Mouse (Mus musculus): Measurements from ENCODE around the gene Tpgs1. TPM values are rescaled to one million over a fixed set of nuclear protein-coding genes. Genes with fewer than 3 reads are reported as not detected.
A peak's percentile ranks its signal among the peaks of the same experiment; 100 is the strongest.

Tpgs1 gene
- polyA plus RNA-seq, 1 experiment from 2014 or later, result 41.4 TPM

DNA sequence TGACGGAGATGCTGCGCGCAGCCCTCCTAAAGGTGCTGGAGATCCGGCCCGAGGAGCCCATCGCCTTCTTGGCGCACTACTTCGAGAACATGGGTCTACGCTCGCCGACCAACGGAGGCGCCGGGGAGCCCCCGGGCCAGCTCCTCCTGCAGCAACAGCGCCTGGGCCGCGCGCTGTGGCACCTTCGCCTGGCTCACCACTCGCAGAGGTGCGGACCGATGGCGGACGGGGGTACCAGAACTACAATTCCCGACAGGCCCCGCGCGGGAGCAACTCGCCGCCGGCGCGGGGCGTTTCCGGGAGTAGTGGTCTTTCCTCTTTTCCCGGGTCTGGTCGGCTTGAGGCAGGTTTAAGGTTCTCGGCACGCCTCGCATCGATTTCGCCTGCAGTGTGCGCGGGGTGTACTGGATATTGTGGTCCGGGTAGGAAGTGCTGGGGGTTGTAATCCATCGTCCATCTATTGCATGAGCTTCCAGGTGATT lies 448 bp downstream of the Tpgs1 start:
- H3K9me3 ChIP-seq, result no peaks in the 10 kb centered on the region
- WGBS, result under 1% methylated on average over 47 of the region's 47 CpGs
- peak overlapping the region; percentile 92 for H3K9ac ChIP-seq
- H3K4me1 ChIP-seq, result peaks cover 11% of the 10 kb centered on the region
- H3K4me3 ChIP-seq, result peak overlapping the region; percentile 98
- H3K36me3 ChIP-seq, result peaks cover 24% of the 10 kb centered on the region
- H3K27me3 ChIP-seq (replicated peaks), result peaks cover 6% of the 10 kb centered on the region; the same call in 1 of the 2 replicates
- peak overlapping the region; percentile 93 for H3K4me2 ChIP-seq
- peak; percentile 38; the same call in 1 of the 2 replicates for ATAC-seq (ENCODE audit: extremely low read depth, insufficient number of reproducible peaks, low FRiP score, low TSS enrichment)
- peak overlapping the region; percentile 95 for H3K27ac ChIP-seq (replicated peaks)

DNA sequence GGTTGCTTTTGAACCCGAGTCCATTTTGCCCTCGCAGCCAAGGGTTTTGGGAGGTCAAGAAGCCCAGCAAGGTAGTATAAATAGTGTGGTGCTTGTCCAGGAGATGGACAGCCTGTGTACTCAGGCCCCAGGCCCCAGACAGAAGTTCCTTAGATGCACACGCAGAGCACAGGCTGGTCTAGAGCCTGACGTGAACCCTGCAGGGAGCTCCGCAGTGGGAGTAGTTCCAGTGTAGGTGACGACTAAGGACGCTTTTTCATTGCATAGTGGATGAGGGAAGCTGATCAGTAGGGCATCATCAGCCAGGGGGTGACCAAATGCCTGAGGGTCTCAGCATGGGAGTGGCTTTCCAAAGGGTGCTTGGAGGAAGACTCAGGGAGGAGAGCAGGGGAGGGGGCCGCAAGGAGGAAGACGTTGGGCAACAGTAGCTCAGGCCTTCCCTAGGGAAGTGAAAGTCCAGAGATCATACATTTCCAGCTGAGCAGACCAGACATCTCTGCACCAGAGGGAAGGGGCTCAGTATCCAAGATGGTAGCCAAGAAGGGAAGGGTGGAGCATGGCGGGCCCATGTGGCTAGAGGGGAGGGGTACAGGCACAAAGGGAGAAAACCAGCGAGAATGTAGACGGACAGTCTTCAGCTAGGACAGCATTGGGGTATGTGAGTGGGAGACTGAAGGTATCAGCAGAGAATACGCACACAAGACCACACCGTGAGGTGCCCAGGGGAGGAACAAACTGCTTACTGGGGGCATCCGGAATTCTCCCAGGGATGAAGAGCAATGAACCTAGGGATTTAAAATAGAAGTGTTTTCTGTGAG lies 1.1 kb downstream of the Tpgs1 start:
- Histone ChIP-seq H3K9ac (peak overlapping the region; percentile 92), H3K4me1 (peaks cover 13% of the 10 kb centered on the region), H3K4me3 (peak overlapping the region; percentile 98), H3K36me3 (peaks cover 24% of the 10 kb centered on the region), H3K27me3 (replicated peaks) (peaks cover 3% of the 10 kb centered on the region; the same call in 1 of the 2 replicates), H3K4me2 (peak overlapping the region; percentile 93), H3K27ac (replicated peaks) (peak overlapping the region; percentile 95), H3K9me3 (no peaks in the 10 kb centered on the region)
- 35% methylated on average over 15 of the region's 15 CpGs for WGBS
- ATAC-seq (ENCODE audit: extremely low read depth, insufficient number of reproducible peaks, low FRiP score, low TSS enrichment), result no peak

DNA sequence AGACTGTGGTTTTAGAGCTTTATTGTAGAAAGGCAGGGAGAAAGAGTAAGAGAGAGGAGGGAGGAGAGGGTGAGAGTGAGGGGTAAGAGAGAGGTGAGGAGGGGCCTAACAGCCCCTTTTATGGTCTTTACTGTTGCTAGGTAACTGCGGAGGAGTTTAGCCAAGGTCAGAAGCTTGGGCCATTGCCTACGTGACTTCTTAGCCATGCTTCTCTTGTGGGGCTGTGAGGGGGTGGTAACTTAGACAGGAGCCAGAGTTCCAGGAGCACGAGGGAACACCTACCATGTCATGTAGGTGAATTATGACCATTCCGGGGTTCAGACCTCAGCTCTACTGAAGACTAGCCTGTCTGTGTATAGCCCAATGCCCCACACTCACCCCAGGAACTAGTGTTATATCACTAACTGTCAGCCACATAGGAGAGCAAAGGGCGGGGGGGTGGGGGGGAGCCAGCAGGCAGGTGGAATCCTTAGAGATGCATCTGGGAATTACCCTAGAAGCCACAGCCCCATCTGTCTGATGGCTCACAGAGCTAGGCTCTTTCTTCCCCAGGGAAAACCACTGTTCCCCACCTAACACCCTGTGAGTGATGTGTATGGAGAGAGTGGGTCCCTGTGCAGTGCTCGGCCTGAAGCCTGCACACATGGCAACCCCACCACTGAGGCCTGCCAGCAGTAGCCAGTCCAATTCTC lies 2.4 kb downstream of the Tpgs1 start:
- Histone ChIP-seq H3K4me3 (no peak overlapping the region), H3K27me3 (replicated peaks) (no peaks in the 10 kb centered on the region; the same call in 1 of the 2 replicates), H3K9ac (no peak overlapping the region), H3K9me3 (no peaks in the 10 kb centered on the region), H3K4me2 (no peak overlapping the region), H3K36me3 (peaks cover 32% of the 10 kb centered on the region), H3K4me1 (peaks cover 17% of the 10 kb centered on the region), H3K27ac (replicated peaks) (no peak overlapping the region)
- ATAC-seq (ENCODE audit: extremely low read depth, insufficient number of reproducible peaks, low FRiP score, low TSS enrichment), result no peak
- WGBS, result 79% methylated on average over 5 of the region's 6 CpGs

DNA sequence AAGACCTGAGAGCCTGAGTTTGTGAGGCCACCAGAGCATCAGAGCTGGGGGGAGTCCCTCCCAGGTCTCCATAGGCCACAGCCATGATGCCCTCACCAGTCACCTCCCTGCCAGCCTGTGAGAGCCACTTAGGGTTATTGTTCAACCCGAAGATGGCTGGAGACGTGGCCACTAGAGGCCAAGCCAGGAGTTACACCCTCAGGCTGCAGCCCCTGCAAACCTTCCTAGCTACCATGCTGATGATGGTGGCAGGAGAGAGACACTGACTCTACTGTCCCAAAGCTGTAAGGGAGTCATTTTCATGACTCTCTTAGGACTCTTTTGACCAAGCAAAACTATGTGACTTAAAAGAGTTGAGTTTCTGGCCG lies 2.9 kb downstream of the Tpgs1 start:
- Histone ChIP-seq H3K36me3 (peaks cover 34% of the 10 kb centered on the region), H3K9me3 (no peaks in the 10 kb centered on the region), H3K4me1 (peaks cover 17% of the 10 kb centered on the region), H3K27ac (replicated peaks) (no peak overlapping the region), H3K4me2 (no peak overlapping the region), H3K9ac (no peak overlapping the region), H3K4me3 (no peak overlapping the region), H3K27me3 (replicated peaks) (no peaks in the 10 kb centered on the region)
- WGBS, result 66% methylated on average over 3 of the region's 3 CpGs
- ATAC-seq (ENCODE audit: extremely low read depth, insufficient number of reproducible peaks, low FRiP score, low TSS enrichment), result no peak

DNA sequence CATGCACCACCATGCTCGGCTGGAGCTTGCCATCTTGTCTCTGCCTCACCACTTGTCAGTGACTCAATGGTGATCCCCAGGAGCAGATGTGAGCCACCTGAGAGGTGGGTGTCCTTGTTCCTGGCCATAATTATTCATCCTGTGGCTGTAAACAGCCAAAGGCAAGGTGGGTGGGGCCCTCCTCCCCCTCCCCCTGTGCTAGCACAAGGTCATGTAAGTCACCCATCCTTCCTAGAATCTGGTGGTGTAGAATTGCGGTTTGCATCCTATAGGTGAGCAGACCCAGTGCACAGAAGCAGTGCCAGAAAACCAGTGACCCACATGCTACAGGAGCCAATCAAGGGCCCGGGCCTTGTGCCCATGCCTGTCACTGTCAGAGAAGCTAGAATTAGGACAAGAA lies 3.9 kb downstream of the Tpgs1 start:
- no peak overlapping the region for H3K4me2 ChIP-seq
- peaks cover 17% of the 10 kb centered on the region for H3K4me1 ChIP-seq
- no peak for ATAC-seq (ENCODE audit: extremely low read depth, insufficient number of reproducible peaks, low FRiP score, low TSS enrichment)
- no peak overlapping the region for H3K27ac ChIP-seq (replicated peaks)
- no peaks in the 10 kb centered on the region for H3K27me3 ChIP-seq (replicated peaks)
- H3K36me3 ChIP-seq, result peaks cover 34% of the 10 kb centered on the region
- WGBS, result 79% methylated on average over 3 of the region's 3 CpGs
- H3K4me3 ChIP-seq, result no peak overlapping the region
- H3K9ac ChIP-seq, result no peak overlapping the region
- H3K9me3 ChIP-seq, result no peaks in the 10 kb centered on the region

DNA sequence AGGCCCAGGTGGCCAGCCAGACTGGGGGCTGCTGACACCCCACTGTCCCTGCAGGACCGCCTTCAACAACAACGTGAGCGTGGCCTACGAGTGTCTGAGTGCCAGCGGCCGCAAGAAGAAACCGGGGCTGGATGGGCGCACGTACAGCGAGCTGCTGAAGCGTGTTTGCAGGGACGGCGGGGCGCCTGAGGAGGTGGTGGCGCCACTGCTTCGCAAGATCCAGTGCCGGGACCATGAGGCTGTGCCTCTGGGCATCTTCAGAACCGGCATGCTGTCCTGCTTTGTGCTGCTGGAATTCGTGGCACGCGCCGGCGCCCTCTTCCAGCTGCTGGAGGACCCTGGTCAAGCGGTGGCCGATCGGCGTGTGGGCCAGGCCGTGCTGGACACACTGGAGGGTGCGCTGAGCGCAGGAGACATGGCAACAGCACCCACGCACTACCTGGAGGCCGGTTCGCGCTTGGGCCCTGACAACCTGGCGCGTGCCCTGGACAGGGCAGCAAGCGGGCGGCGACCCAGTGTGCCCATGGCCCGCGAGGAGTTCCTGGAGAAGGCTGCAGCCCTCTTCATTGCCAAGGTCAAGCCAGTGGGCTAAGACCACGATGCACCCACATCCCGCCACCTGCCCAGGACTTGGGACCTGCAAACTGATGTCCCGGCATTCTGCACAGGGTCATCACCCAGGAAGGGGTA lies 6.3 kb downstream of the Tpgs1 start:
- H3K4me3 ChIP-seq, result no peak overlapping the region
- no peak overlapping the region for H3K27ac ChIP-seq (replicated peaks)
- H3K4me1 ChIP-seq, result peaks cover 11% of the 10 kb centered on the region
- H3K9me3 ChIP-seq, result no peaks in the 10 kb centered on the region
- 46% methylated on average over 44 of the region's 44 CpGs for WGBS
- no peaks in the 10 kb centered on the region for H3K27me3 ChIP-seq (replicated peaks)
- no peak overlapping the region for H3K9ac ChIP-seq
- H3K4me2 ChIP-seq, result no peak overlapping the region
- peaks cover 34% of the 10 kb centered on the region for H3K36me3 ChIP-seq
- ATAC-seq (ENCODE audit: extremely low read depth, insufficient number of reproducible peaks, low FRiP score, low TSS enrichment), result no peak

DNA sequence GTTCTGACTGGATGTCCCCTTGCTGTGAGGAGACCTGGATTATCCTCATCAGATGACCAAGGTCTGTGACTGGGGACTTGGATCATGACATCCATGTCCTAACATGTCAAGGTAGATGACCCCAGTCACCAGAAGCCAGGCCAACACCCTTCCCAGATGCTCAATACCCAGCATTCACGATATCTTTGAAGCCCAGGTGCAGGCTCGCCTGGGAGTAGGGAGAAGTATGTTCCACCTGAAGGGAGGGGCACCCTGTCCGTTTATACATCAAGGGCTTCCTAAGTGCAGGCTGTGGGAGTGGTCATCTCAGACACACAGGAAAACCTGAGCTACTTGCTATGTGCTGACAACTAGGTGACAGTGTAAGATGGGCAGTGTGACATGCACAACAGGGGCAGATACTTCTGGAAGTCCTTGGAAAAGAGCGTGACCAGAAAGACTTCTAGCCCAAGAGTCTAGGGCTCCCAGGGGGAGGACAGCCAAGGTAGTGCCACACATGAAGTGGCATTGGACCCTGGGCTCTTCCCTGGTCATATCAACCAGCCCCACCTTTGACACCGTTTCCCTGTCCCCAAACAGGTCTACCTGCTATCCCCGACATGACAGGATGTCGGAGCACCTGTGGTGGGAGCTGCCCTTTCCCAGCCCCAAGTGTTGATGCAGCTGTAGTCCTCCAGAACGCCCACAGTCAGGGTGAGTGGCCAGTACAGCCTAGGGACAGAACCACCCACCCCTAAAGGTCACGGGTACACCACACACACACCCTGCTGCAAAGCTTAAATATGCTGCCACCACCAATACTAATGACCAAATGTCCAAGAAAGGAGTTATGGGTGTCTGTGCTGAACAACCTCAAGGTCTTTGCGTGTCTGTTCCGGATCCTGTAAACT lies 11.7 kb downstream of the Tpgs1 start:
- no peaks in the 10 kb centered on the region for H3K9me3 ChIP-seq
- peaks cover 28% of the 10 kb centered on the region for H3K36me3 ChIP-seq

DNA sequence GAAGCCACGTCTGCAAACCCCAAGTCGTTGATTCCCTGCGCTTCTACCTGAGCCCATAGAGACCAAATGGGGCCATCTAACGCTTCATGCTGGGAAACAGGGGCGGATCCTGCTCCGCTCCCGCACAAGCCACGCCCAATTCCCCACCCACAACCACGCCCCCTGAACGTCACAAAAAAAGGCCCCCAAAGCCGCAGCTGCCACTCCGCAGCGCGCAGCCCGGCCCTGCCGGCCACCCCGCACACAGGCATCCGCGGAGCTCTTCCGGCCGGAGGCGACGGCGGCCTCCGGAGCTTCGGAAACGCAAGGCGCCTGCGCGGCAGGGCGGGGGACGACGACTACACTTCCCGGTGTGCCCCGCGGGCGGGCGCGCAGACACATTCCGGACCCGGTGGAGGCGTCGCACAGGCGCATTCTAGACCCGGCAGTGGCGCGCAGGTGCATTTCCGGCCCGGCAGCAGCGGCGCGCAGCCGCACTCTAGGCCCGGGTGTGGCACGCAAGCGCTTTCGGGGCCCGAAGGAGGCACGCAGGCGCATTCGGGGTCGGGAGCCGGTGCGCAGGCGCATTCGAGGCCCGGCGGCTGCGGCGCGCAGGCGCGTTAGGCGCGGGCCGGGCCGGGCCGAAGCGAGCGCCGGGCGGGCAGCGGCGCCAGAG lies 12.5 kb downstream of the Tpgs1 start, which contains the start of gene Cdc34:
Cdc34 (plus strand) TSS at position 605 of the 655 bp plus-strand sequence.
- H3K4me2 ChIP-seq, result peak within 1 kb of the TSS; percentile 97
- H3K4me3 ChIP-seq, result peak within 1 kb of the TSS; percentile 87
- H3K9me3 ChIP-seq, result no peaks in the 10 kb centered on the region
- no peaks in the 10 kb centered on the region for H3K27me3 ChIP-seq (replicated peaks)
- peaks cover 50% of the 10 kb centered on the region for H3K4me1 ChIP-seq
- H3K9ac ChIP-seq, result peak within 1 kb of the TSS; percentile 96
- ATAC-seq (ENCODE audit: extremely low read depth, insufficient number of reproducible peaks, low FRiP score, low TSS enrichment), result peak; percentile 86
- H3K27ac ChIP-seq (replicated peaks), result peak within 1 kb of the TSS; percentile 84
- H3K36me3 ChIP-seq, result peaks cover 31% of the 10 kb centered on the region
- under 1% methylated on average over 84 of the region's 84 CpGs for WGBS

More for the DNA sequence above, 11.7 kb downstream of the Tpgs1 start:
- Histone ChIP-seq H3K27ac (replicated peaks) (peak overlapping the region; percentile 84), H3K27me3 (replicated peaks) (no peaks in the 10 kb centered on the region), H3K4me3 (peak overlapping the region; percentile 87), H3K4me1 (peaks cover 42% of the 10 kb centered on the region), H3K9ac (peak overlapping the region; percentile 76), H3K4me2 (peak overlapping the region; percentile 74)
- 33% methylated on average over 11 of the region's 11 CpGs for WGBS
- ATAC-seq (ENCODE audit: extremely low read depth, insufficient number of reproducible peaks, low FRiP score, low TSS enrichment), result no peak

DNA sequence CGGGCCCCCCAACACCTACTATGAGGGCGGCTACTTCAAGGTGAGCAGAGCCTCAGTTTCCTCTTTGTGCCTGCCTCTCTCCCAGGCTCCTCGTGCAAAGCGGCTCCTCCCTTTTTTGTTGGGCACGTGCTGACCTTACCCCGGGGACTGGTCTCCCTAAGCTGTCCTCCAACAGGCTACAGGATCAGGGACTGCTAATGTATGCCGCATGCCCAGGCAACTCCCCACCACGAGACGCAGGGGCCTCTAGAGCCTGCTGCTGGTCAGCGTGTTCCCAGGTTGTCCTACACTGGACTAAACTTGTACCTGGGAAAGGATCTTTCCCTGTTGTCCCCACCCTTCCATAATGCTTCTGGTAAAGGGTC lies 13.4 kb downstream of the Tpgs1 start:
- ATAC-seq (ENCODE audit: extremely low read depth, insufficient number of reproducible peaks, low FRiP score, low TSS enrichment), result no peak
- H3K27me3 ChIP-seq (replicated peaks), result no peaks in the 10 kb centered on the region
- no peaks in the 10 kb centered on the region for H3K9me3 ChIP-seq
- peak overlapping the region; percentile 84 for H3K27ac ChIP-seq (replicated peaks)
- H3K9ac ChIP-seq, result peak overlapping the region; percentile 96
- peak overlapping the region; percentile 87 for H3K4me3 ChIP-seq
- H3K4me1 ChIP-seq, result peaks cover 58% of the 10 kb centered on the region
- peaks cover 39% of the 10 kb centered on the region for H3K36me3 ChIP-seq
- peak overlapping the region; percentile 97 for H3K4me2 ChIP-seq
- 0% methylated on average over 10 of the region's 10 CpGs for WGBS

DNA sequence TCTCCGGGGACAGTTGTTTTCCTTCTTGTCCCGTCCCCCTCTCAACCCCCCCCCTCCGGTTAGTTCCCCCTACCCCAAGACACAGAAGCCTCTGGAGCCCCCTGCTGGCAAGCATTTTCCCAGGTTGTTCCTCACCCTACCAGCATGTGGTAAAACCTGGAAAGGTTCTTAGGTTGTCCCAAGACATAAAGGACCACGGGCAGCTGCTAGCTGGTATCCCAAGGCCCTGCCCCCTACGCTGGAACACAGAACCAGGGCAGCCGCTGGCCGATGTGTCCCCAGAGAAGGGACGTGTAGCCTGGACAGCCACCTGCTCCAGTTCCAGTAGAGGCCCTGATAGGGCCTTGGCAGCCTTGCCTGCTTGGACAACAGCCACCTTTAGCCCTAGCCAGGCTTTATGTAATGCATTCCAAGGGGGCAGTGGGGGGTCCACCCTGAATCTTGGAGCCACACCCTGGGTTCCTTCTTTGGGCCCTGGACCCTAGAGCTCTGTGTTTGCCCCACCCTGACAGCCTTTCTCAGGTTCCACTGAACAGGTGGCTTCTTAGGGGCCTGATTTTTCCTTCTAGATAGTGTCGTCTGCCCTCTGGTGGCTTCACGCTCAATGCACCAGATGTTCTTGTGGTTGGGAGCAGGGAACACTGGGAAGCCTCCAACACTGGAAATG lies 13.9 kb downstream of the Tpgs1 start:
- 2% methylated on average over 10 of the region's 10 CpGs for WGBS
- peak overlapping the region; percentile 97 for H3K4me2 ChIP-seq
- no peak for ATAC-seq (ENCODE audit: extremely low read depth, insufficient number of reproducible peaks, low FRiP score, low TSS enrichment)

More for the DNA sequence above, 13.9 kb downstream of the Tpgs1 start:
- peak overlapping the region; percentile 96 for H3K9ac ChIP-seq
- no peaks in the 10 kb centered on the region for H3K27me3 ChIP-seq (replicated peaks)
- peaks cover 44% of the 10 kb centered on the region for H3K36me3 ChIP-seq
- peak overlapping the region; percentile 87 for H3K4me3 ChIP-seq
- H3K27ac ChIP-seq (replicated peaks), result peak overlapping the region; percentile 84
- peaks cover 58% of the 10 kb centered on the region for H3K4me1 ChIP-seq
- H3K9me3 ChIP-seq, result no peaks in the 10 kb centered on the region
